Mouse (Mus musculus): ENCODE data around the gene Sgpl1. TPM values are rescaled to one million over a fixed set of nuclear protein-coding genes. Genes with fewer than 3 reads are reported as not detected.

Gene Sgpl1
- polyA plus RNA-seq, 1 experiment from 2014 or later, result 119 TPM

GRCm38 (mm10) chr10:61085364-61085763 lies 62.1 kb downstream of the Sgpl1 start:
- H3K36me3 ChIP-seq (ENCODE audit: control insufficient read depth, insufficient read depth), result no peaks in the 10 kb centered on the region
- H3K4me1 ChIP-seq (replicated peaks; ENCODE audit: control insufficient read depth, insufficient read depth, low read length), result 0 out of 2 replicates have a peak, but pooled peaks cover 4% of the 10 kb centered on the region
- 67% methylated on average over 2 of the region's 2 CpGs for WGBS
- H3K9ac ChIP-seq (ENCODE audit: low read depth, low read length), result no peak overlapping the region
- no peaks in the 10 kb centered on the region for H3K27me3 ChIP-seq (replicated peaks; ENCODE audit: control insufficient read depth, insufficient read depth, low read length)
- H3K4me2 ChIP-seq (replicated peaks; ENCODE audit: low read depth), result no peak overlapping the region
- no peak for TF ChIP-seq CTCF (IDR thresholded peaks at IDR 0.05; ENCODE audit: low read depth)
- H3K4me3 ChIP-seq (ENCODE audit: low read depth, low read length), result no peak overlapping the region
- ATAC-seq, result no peak
- no peak overlapping the region for H3K27ac ChIP-seq (ENCODE audit: low read depth, low read length)
- H3K9me3 ChIP-seq (ENCODE audit: control insufficient read depth), result no peaks in the 10 kb centered on the region

GRCm38 (mm10) chr10:61080931-61081255 lies 66.6 kb downstream of the Sgpl1 start:
- Histone ChIP-seq H3K9me3 (ENCODE audit: control insufficient read depth) (no peaks in the 10 kb centered on the region), H3K9ac (ENCODE audit: low read depth, low read length) (no peak overlapping the region), H3K4me2 (replicated peaks; ENCODE audit: low read depth) (peak overlapping the region; percentile 52), H3K27ac (ENCODE audit: low read depth, low read length) (peak overlapping the region; percentile 63), H3K4me1 (replicated peaks; ENCODE audit: control insufficient read depth, insufficient read depth, low read length) (0 out of 2 replicates have a peak, but pooled peaks cover 4% of the 10 kb centered on the region), H3K4me3 (ENCODE audit: low read depth, low read length) (no peak overlapping the region), H3K36me3 (ENCODE audit: control insufficient read depth, insufficient read depth) (no peaks in the 10 kb centered on the region), H3K27me3 (replicated peaks; ENCODE audit: control insufficient read depth, insufficient read depth, low read length) (no peaks in the 10 kb centered on the region)
- WGBS, result 37% methylated on average over 11 of the region's 11 CpGs
- peak; percentile 83 for ATAC-seq
- no peak for TF ChIP-seq CTCF (IDR thresholded peaks at IDR 0.05; ENCODE audit: low read depth)

- WGBS, result 32% methylated on average over 14 of the region's 14 CpGs
- no peak overlapping the region for H3K4me3 ChIP-seq (ENCODE audit: low read depth, low read length)
- peak; percentile 88 for ATAC-seq
- no peak overlapping the region for H3K9ac ChIP-seq (ENCODE audit: low read depth, low read length)
- TF ChIP-seq CTCF (IDR thresholded peaks at IDR 0.05; ENCODE audit: low read depth), result no peak
- no peaks in the 10 kb centered on the region for H3K27me3 ChIP-seq (replicated peaks; ENCODE audit: control insufficient read depth, insufficient read depth, low read length)
- peak overlapping the region; percentile 63 for H3K27ac ChIP-seq (ENCODE audit: low read depth, low read length)
- 0 out of 2 replicates have a peak, but pooled peaks cover 4% of the 10 kb centered on the region for H3K4me1 ChIP-seq (replicated peaks; ENCODE audit: control insufficient read depth, insufficient read depth, low read length)
- H3K36me3 ChIP-seq (ENCODE audit: control insufficient read depth, insufficient read depth), result no peaks in the 10 kb centered on the region
- no peaks in the 10 kb centered on the region for H3K9me3 ChIP-seq (ENCODE audit: control insufficient read depth)
- peak overlapping the region; percentile 52 for H3K4me2 ChIP-seq (replicated peaks; ENCODE audit: low read depth)
These were observed 67.1 kb downstream of the Sgpl1 start for GRCm38 (mm10) chr10:61080227-61080930.

- Histone ChIP-seq H3K4me2 (replicated peaks; ENCODE audit: low read depth) (no peak overlapping the region), H3K27ac (ENCODE audit: low read depth, low read length) (no peak overlapping the region), H3K4me1 (replicated peaks; ENCODE audit: control insufficient read depth, insufficient read depth, low read length) (no peaks in the 10 kb centered on the region), H3K4me3 (ENCODE audit: low read depth, low read length) (no peak overlapping the region), H3K27me3 (replicated peaks; ENCODE audit: control insufficient read depth, insufficient read depth, low read length) (no peaks in the 10 kb centered on the region), H3K9me3 (ENCODE audit: control insufficient read depth) (no peaks in the 10 kb centered on the region), H3K9ac (ENCODE audit: low read depth, low read length) (no peak overlapping the region), H3K36me3 (ENCODE audit: control insufficient read depth, insufficient read depth) (no peaks in the 10 kb centered on the region)
- ATAC-seq, result no peak
- no peak for TF ChIP-seq CTCF (IDR thresholded peaks at IDR 0.05; ENCODE audit: low read depth)
- 91% methylated on average over 3 of the region's 3 CpGs for WGBS
These were observed 71.9 kb downstream of the Sgpl1 start for GRCm38 (mm10) chr10:61075607-61076006.

- Histone ChIP-seq H3K9me3 (ENCODE audit: control insufficient read depth) (no peaks in the 10 kb centered on the region), H3K27me3 (replicated peaks; ENCODE audit: control insufficient read depth, insufficient read depth, low read length) (no peaks in the 10 kb centered on the region), H3K27ac (ENCODE audit: low read depth, low read length) (no peak overlapping the region), H3K9ac (ENCODE audit: low read depth, low read length) (no peak overlapping the region), H3K36me3 (ENCODE audit: control insufficient read depth, insufficient read depth) (no peaks in the 10 kb centered on the region), H3K4me2 (replicated peaks; ENCODE audit: low read depth) (no peak overlapping the region), H3K4me1 (replicated peaks; ENCODE audit: control insufficient read depth, insufficient read depth, low read length) (no peaks in the 10 kb centered on the region), H3K4me3 (ENCODE audit: low read depth, low read length) (no peak overlapping the region)
- WGBS, result 21% methylated on average over 1 of the region's 1 CpGs
- ATAC-seq, result no peak
- TF ChIP-seq CTCF (IDR thresholded peaks at IDR 0.05; ENCODE audit: low read depth), result no peak
These were observed 72.9 kb downstream of the Sgpl1 start for GRCm38 (mm10) chr10:61074643-61075042.

GRCm38 (mm10) chr10:61072324-61072723 lies 75.2 kb downstream of the Sgpl1 start:
- no peaks in the 10 kb centered on the region for H3K36me3 ChIP-seq (ENCODE audit: control insufficient read depth, insufficient read depth)
- H3K4me3 ChIP-seq (ENCODE audit: low read depth, low read length), result no peak overlapping the region
- no peaks in the 10 kb centered on the region for H3K27me3 ChIP-seq (replicated peaks; ENCODE audit: control insufficient read depth, insufficient read depth, low read length)
- H3K9me3 ChIP-seq (ENCODE audit: control insufficient read depth), result no peaks in the 10 kb centered on the region
- peak; percentile 89 for TF ChIP-seq CTCF (IDR thresholded peaks at IDR 0.05; ENCODE audit: low read depth)
- no peak overlapping the region for H3K9ac ChIP-seq (ENCODE audit: low read depth, low read length)
- H3K4me2 ChIP-seq (replicated peaks; ENCODE audit: low read depth), result no peak overlapping the region; the same call in 1 of the 2 replicates
- 0 out of 2 replicates have a peak, but pooled peaks cover 4% of the 10 kb centered on the region for H3K4me1 ChIP-seq (replicated peaks; ENCODE audit: control insufficient read depth, insufficient read depth, low read length)
- WGBS, result 14% methylated on average over 16 of the region's 16 CpGs
- no peak overlapping the region for H3K27ac ChIP-seq (ENCODE audit: low read depth, low read length)
- ATAC-seq, result no peak
